Mouse (Mus musculus) hindbrain, embryonic 11.5 days (tissue): Measurements from ENCODE around the gene Ryr2. TPM values are rescaled to one million over a fixed set of nuclear protein-coding genes. Genes with fewer than 3 reads are reported as not detected.

Experiments
- ATAC-seq: fragments of 200-750 bp; cut with Nextera tagmentation; 2 replicates; pipeline ENCODE4 v1.8.0; 2017; ENCODE audit warnings: mild to moderate bottlenecking, moderate TSS enrichment, moderate library complexity; ENCODE audit not compliant: low FRiP score
- DNase-seq: peaks from one replicate; pipeline ENCODE4 v3.0.0-alpha.2; 2015; ENCODE audit warnings: low spot score
- H3K27ac ChIP-seq: fragments of 300-500 bp; sonication (generic); 2 replicates; pipeline ENCODE4 v1.5.1; 2014; ENCODE audit warnings: mild to moderate bottlenecking, low read depth, low read length
- H3K27me3 ChIP-seq: fragments of 300-500 bp; sonication (generic); 2 replicates; pipeline ENCODE4 v1.6.1; 2014; ENCODE audit warnings: mild to moderate bottlenecking, low read length, moderate library complexity, mixed read lengths; ENCODE audit not compliant: control insufficient read depth, insufficient read depth
- H3K36me3 ChIP-seq: fragments of 300-500 bp; sonication (generic); 2 replicates; pipeline ENCODE4 v1.6.1; 2014; ENCODE audit warnings: mild to moderate bottlenecking, low read length, moderate library complexity, mixed read lengths; ENCODE audit not compliant: control insufficient read depth, insufficient read depth
- H3K4me1 ChIP-seq: fragments of 300-500 bp; sonication (generic); replicated peaks from 2 replicates; pipeline ENCODE4 v1.6.1; 2014; ENCODE audit warnings: low read length, mixed read lengths; ENCODE audit not compliant: control insufficient read depth, insufficient read depth
- H3K4me2 ChIP-seq: fragments of 300-500 bp; sonication (generic); replicated peaks from 2 replicates; pipeline ENCODE4 v1.6.1; 2014; ENCODE audit warnings: mild to moderate bottlenecking, low read depth, low read length
- H3K4me3 ChIP-seq: fragments of 300-500 bp; sonication (generic); 2 replicates; pipeline ENCODE4 v1.5.1; 2014; ENCODE audit warnings: low read depth, low read length
- H3K9ac ChIP-seq: fragments of 300-500 bp; sonication (generic); 2 replicates; pipeline ENCODE4 v1.6.1; 2014; ENCODE audit warnings: low read depth, low read length
- H3K9me3 ChIP-seq: fragments of 300-500 bp; sonication (generic); 2 replicates; pipeline ENCODE4 v1.6.1; 2016; ENCODE audit warnings: low read length; ENCODE audit not compliant: control insufficient read depth
- WGBS: fragments of 180-500 bp; shearing (Covaris S2); extraction: QIAGEN DNeasy Blood & Tissue Kit; methylation state at CpG from one replicate; pipeline ENCODE4 v1.1.7; 2014; 5-methylcytosine and 5-hydroxymethylcytosine counted together
- polyA plus RNA-seq: library from polyadenylated mRNA; unstranded; fragments of >200 nt; fragmentation: Nextera tagmentation; extraction: Ambion mirVana; gene quantifications from 2 replicates; pipeline ENCODE4 v1.2.1, GENCODE M21; 2014

Gene Ryr2
- polyA plus RNA-seq, 1 experiment from 2014 or later: 1.5 TPM

DNA sequence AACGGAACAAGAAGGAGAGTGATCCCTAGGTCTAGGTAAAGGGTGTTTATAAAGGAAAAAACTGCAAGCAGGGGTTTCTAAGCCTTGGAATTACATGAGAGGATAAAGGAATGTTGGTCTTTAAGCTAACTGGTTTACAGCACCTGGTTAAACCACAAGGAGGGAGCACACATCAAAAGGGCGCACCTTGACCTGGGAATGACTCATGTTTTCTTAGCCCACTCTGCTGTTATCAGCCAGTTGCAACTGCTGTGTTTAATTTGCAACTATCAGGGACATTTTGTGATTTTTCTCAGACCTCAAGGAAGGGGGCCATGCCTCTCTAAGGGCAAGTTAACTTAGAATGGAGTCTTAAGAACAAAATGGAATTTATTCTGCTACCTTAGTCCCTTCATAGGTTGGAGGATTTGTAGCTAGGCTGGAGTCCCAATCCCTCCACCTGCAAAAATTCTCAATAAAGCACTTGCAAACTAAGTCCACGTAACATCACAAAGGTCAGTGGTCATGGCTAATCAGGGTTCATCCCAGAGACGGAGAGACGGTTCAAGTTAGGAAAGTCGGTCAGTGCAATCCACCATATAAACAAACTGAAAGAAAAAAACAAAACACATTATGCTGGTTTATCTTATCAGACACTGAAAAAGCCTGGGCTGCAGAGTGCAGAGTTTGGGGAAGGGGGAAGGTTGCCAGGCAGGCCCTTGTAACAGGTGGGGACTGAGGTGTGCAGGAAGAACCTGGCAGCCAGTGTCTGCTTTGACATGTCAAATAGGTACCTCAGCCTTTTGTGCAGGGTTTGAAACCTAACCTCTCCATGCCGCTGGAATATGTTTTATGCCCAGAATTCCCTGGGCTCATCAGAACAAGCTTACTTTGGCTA, 574.5 kb downstream of the Ryr2 start:
- Histone ChIP-seq H3K4me2 (no peak overlapping the region), H3K36me3 (no peaks in the 10 kb centered on the region), H3K27ac (no peak overlapping the region), H3K9ac (no peak overlapping the region), H3K4me3 (no peak overlapping the region), H3K4me1 (no peaks in the 10 kb centered on the region), H3K9me3 (no peaks in the 10 kb centered on the region), H3K27me3 (no peaks in the 10 kb centered on the region)
- 88% methylated on average over 7 of the region's 7 CpGs for WGBS
- no peak for DNase-seq
- no peak for ATAC-seq

DNA sequence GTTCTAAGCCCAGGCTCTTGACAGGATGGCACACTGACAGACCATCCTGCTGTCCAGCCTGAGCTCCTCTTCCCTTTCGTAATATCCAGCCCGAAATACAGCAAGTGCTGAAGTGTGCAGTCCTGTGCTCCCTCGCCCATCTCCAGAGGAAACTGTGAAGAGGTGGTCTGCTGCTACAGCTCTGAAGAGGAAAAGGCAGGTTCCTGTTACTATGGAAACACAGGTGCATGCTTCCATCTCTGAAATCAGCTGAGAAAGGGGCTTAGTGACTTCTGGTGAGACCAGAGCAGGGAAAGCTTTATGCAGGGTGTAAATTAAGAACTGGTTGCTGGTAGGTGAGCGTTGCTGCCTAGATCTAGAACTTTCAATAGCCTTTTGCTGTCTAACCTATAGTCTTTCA, 583.1 kb downstream of the Ryr2 start:
- Histone ChIP-seq H3K36me3 (no peaks in the 10 kb centered on the region), H3K9ac (no peak overlapping the region), H3K4me3 (no peak overlapping the region), H3K27me3 (no peaks in the 10 kb centered on the region), H3K4me1 (no peaks in the 10 kb centered on the region), H3K4me2 (no peak overlapping the region), H3K27ac (no peak overlapping the region), H3K9me3 (no peaks in the 10 kb centered on the region)
- 90% methylated on average over 4 of the region's 4 CpGs for WGBS
- no peak for ATAC-seq
- no peak for DNase-seq

DNA sequence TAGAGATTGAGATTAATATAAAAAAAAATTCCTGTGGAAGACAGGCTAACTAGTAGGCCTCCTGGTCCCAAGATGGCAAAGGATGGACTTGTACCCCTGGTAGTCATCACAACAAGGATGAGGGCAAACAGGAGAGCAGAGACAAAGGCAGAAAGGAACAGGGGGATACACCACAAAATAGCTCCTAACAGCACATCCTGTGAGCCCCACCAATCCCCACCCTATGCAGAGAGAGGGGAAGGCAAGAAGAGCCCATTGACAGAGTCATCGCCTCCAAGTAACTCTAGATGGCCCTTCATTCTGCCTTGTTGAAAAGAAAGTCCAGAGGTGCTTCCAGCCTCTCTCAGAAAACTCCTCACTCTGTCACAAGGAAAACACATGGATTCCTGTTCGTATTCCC, 586.0 kb downstream of the Ryr2 start:
- Histone ChIP-seq H3K4me3 (no peak overlapping the region), H3K36me3 (no peaks in the 10 kb centered on the region), H3K27me3 (no peaks in the 10 kb centered on the region), H3K4me2 (no peak overlapping the region), H3K9ac (no peak overlapping the region), H3K27ac (no peak overlapping the region), H3K9me3 (no peaks in the 10 kb centered on the region), H3K4me1 (no peaks in the 10 kb centered on the region)
- ATAC-seq (no peak), DNase-seq (no peak)
- 90% methylated on average over 2 of the region's 2 CpGs for WGBS

DNA sequence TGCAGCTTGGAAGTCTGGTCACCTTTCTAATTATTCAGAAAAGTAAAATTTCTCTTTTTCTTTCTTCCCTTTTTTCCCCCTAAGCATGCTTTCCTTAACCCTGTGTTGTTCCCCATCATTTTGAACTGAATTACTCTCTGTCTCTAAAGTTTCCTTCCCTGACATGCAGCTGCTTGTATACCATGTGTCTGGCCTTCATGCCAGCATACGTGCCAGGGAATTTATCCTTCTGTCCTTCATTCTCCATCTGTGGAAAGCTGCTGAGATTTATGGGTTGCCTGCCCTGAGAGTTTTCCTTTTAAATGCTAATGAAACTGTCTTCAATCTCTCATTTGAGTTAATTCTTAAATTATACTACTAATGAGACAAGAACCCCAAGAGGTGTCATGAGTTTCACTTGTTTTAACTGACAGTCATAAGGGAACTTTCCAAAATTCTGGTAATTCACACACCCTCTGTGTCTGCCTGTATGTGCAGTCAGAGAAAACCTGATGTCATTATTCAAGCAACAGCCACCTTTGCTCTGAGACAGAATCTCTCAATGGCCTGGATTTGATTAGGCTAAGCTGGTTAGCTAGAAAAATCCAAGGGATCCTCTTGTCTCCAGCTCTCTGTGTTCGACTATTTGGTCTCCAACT, 595.1 kb downstream of the Ryr2 start:
- no peak for DNase-seq
- H3K9ac ChIP-seq: no peak overlapping the region
- no peaks in the 10 kb centered on the region for H3K27me3 ChIP-seq
- H3K36me3 ChIP-seq: no peaks in the 10 kb centered on the region
- no peak for ATAC-seq
- no peak overlapping the region for H3K4me3 ChIP-seq
- H3K9me3 ChIP-seq: no peaks in the 10 kb centered on the region
- H3K4me1 ChIP-seq: no peaks in the 10 kb centered on the region
- H3K27ac ChIP-seq: no peak overlapping the region
- WGBS: 71% methylated on average over 2 of the region's 2 CpGs
- H3K4me2 ChIP-seq: no peak overlapping the region

Other genes with a start within 250 kb of the Ryr2 start
- gene Mtr, start 151.2 kb upstream of the Ryr2 start, polyA plus RNA-seq: 11.4 and 11.5 TPM in 2 replicates
- gene Actn2, start 233.8 kb upstream of the Ryr2 start, polyA plus RNA-seq: 3.3 and 5.8 TPM in 2 replicates